Mouse (Mus musculus): Measurements from ENCODE around the gene Prkca. TPM values are rescaled to one million over a fixed set of nuclear protein-coding genes. Genes with fewer than 3 reads are reported as not detected.

The Prkca gene
- total RNA-seq, 2 experiments from 2014 or later, result 186 to 189 TPM

GRCm38 (mm10) chr11:107905364-107905763 is 438.4 kb downstream of the Prkca start:
- no peak overlapping the region for H3K27ac ChIP-seq
- no peak for TF ChIP-seq CTCF (IDR thresholded peaks at IDR 0.05)
- intact Hi-C loops (cut with DNase I), result no loop called here
- H3K4me3 ChIP-seq, result no peak overlapping the region
- DNase-seq (ENCODE audit: extremely low spot score in 1 of 2, low spot score in 2 of 2), result no peak

GRCm38 (mm10) chr11:107903966-107904605 is 439.6 kb downstream of the Prkca start:
- intact Hi-C loops (cut with DNase I), result no loop called here
- Histone ChIP-seq H3K27ac (no peak overlapping the region), H3K4me3 (no peak overlapping the region)
- DNase-seq (ENCODE audit: extremely low spot score in 1 of 2, low spot score in 2 of 2), result no peak
- no peak for TF ChIP-seq CTCF (IDR thresholded peaks at IDR 0.05)

GRCm38 (mm10) chr11:107900470-107900869 is 443.3 kb downstream of the Prkca start:
- intact Hi-C loops (cut with DNase I), result no loop called here
- TF ChIP-seq CTCF (IDR thresholded peaks at IDR 0.05), result peak; percentile 24
- DNase-seq (ENCODE audit: extremely low spot score in 1 of 2, low spot score in 2 of 2), result no peak

GRCm38 (mm10) chr11:107898698-107899097 is 445.0 kb downstream of the Prkca start:
- intact Hi-C loops (cut with DNase I), result no loop called here
- Histone ChIP-seq H3K27ac (no peak overlapping the region), H3K4me3 (no peak overlapping the region)
- DNase-seq (ENCODE audit: extremely low spot score in 1 of 2, low spot score in 2 of 2), result no peak
- no peak for TF ChIP-seq CTCF (IDR thresholded peaks at IDR 0.05)

More at GRCm38 (mm10) chr11:107900470-107900869, 443.3 kb downstream of the Prkca start:
- Histone ChIP-seq H3K27ac (no peak overlapping the region), H3K4me3 (no peak overlapping the region)

- intact Hi-C loops (cut with DNase I), result no loop called here
- no peak for DNase-seq (ENCODE audit: extremely low spot score in 1 of 2, low spot score in 2 of 2)
- no peak overlapping the region for H3K27ac ChIP-seq
- no peak overlapping the region for H3K4me3 ChIP-seq
- no peak for TF ChIP-seq CTCF (IDR thresholded peaks at IDR 0.05)
Measured at GRCm38 (mm10) chr11:107895635-107896034, 448.1 kb downstream of the Prkca start.

GRCm38 (mm10) chr11:107891377-107891776 is 452.4 kb downstream of the Prkca start:
- intact Hi-C loops (cut with DNase I), result no loop called here
- peak; percentile 12 for TF ChIP-seq CTCF (IDR thresholded peaks at IDR 0.05)
- Histone ChIP-seq H3K27ac (no peak overlapping the region), H3K4me3 (no peak overlapping the region)
- no peak for DNase-seq (ENCODE audit: extremely low spot score in 1 of 2, low spot score in 2 of 2)

GRCm38 (mm10) chr11:107887342-107887741 is 456.4 kb downstream of the Prkca start:
- no peak for DNase-seq (ENCODE audit: extremely low spot score in 1 of 2, low spot score in 2 of 2)
- intact Hi-C loops (cut with DNase I), result no loop called here
- Histone ChIP-seq H3K4me3 (no peak overlapping the region), H3K27ac (no peak overlapping the region)
- no peak for TF ChIP-seq CTCF (IDR thresholded peaks at IDR 0.05)

Small RNA genes lying within 50 kb of the gene (microRNA-seq; reads per million reads assigned to microRNA genes)
- gene Mir7223, result 0 reads per million in 2 experiments

Other genes starting within 250 kb of the Prkca start
- 1 to 10 TPM in 1 of 2 experiments, under 1 TPM in 1; 0.77 to 1.2 TPM for gene Apoh, start 574 bp downstream of the Prkca start, total RNA-seq (2021)
- 10 to 100 TPM in 1 of 2 experiments, 1 to 10 TPM in 1; 8.2 to 11.3 TPM for gene Cep112, start 81.3 kb upstream of the Prkca start, total RNA-seq (2021)